Mouse (Mus musculus): ENCODE results near the gene Odf4. TPM values are rescaled to one million over a fixed set of nuclear protein-coding genes. Genes with fewer than 3 reads are reported as not detected.

Odf4 gene
- polyA plus RNA-seq, 1 experiment from 2014 or later = not detected

DNA sequence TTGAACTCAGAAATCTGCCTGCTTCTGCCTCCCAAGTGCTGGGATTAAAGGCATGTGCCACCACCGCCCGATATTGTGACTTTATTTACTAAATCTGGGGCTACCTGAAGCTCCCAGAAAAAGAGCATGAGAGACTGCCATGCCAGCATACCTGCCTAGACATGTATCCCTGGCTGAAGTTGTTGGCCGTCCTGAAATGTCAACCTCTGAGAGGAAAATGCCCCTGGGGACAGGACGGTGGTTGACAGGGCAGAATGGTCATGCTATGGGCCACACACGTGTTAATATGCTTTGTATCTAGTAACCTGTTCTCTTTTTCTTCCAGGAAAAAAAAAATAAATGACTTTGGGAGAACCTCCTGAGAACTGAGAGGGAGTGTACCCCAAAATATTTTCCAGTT, 40.8 kb downstream of the Odf4 start:
- no peak overlapping the region for H3K9ac ChIP-seq (ENCODE audit: low read length)
- H3K36me3 ChIP-seq (ENCODE audit: control insufficient read depth, insufficient read depth, low read length) = no peaks in the 10 kb centered on the region
- H3K27ac ChIP-seq (ENCODE audit: low read depth, low read length) = no peak overlapping the region
- H3K4me2 ChIP-seq (ENCODE audit: low read depth, low read length, severe bottlenecking) = no peak overlapping the region
- H3K27me3 ChIP-seq (ENCODE audit: control insufficient read depth, insufficient read depth, low read length) = no peaks in the 10 kb centered on the region
- no peak for DNase-seq (ENCODE audit: low spot score)
- ATAC-seq (replicated peaks; ENCODE audit: low FRiP score) = no peak
- no peaks in the 10 kb centered on the region for H3K4me1 ChIP-seq (replicated peaks; ENCODE audit: control insufficient read depth, insufficient read depth, low read length)
- no peaks in the 10 kb centered on the region for H3K9me3 ChIP-seq (ENCODE audit: control insufficient read depth, low read length)
- WGBS = 80% methylated on average over 5 of the region's 5 CpGs
- H3K4me3 ChIP-seq (ENCODE audit: low read depth, low read length) = no peak overlapping the region

- no peaks in the 10 kb centered on the region for H3K36me3 ChIP-seq (ENCODE audit: control insufficient read depth, insufficient read depth, low read length)
- ATAC-seq (replicated peaks; ENCODE audit: low FRiP score) (no peak), DNase-seq (ENCODE audit: low spot score) (no peak)
- H3K4me1 ChIP-seq (replicated peaks; ENCODE audit: control insufficient read depth, insufficient read depth, low read length) = no peaks in the 10 kb centered on the region
- 83% methylated on average over 5 of the region's 5 CpGs for WGBS
- H3K27me3 ChIP-seq (ENCODE audit: control insufficient read depth, insufficient read depth, low read length) = no peaks in the 10 kb centered on the region
- no peak overlapping the region for H3K9ac ChIP-seq (ENCODE audit: low read length)
- no peak overlapping the region for H3K4me2 ChIP-seq (ENCODE audit: low read depth, low read length, severe bottlenecking)
- H3K4me3 ChIP-seq (ENCODE audit: low read depth, low read length) = no peak overlapping the region
- H3K27ac ChIP-seq (ENCODE audit: low read depth, low read length) = no peak overlapping the region
- H3K9me3 ChIP-seq (ENCODE audit: control insufficient read depth, low read length) = no peaks in the 10 kb centered on the region
These were observed 42.5 kb downstream of the Odf4 start for GRCm38 (mm10) chr11:68884368-68884767.

DNA sequence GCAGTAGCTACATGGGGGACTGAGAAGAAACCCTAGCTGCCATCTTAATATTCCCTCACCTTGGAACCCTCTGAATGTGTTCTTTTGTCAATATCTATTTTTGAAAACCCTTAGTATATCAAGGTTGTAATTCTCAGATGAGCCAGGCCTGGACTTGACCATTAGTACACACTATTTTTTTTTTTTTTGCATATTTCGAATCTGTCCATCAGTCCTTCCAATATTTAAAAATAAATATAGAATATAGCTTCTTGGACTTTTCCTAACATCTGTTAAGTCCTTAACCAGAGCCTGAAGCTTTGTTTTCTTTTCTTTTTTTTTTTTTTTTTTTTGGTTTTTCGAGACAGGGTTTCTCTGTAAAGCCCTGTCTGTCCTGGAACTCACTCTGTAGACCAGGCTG, 43.0 kb downstream of the Odf4 start:
- DNase-seq (ENCODE audit: low spot score) (no peak), ATAC-seq (replicated peaks; ENCODE audit: low FRiP score) (no peak)
- no peak overlapping the region for H3K4me3 ChIP-seq (ENCODE audit: low read depth, low read length)
- H3K36me3 ChIP-seq (ENCODE audit: control insufficient read depth, insufficient read depth, low read length) = no peaks in the 10 kb centered on the region
- 62% methylated on average over 2 of the region's 2 CpGs for WGBS
- no peaks in the 10 kb centered on the region for H3K4me1 ChIP-seq (replicated peaks; ENCODE audit: control insufficient read depth, insufficient read depth, low read length)
- H3K4me2 ChIP-seq (ENCODE audit: low read depth, low read length, severe bottlenecking) = no peak overlapping the region
- H3K27me3 ChIP-seq (ENCODE audit: control insufficient read depth, insufficient read depth, low read length) = no peaks in the 10 kb centered on the region
- H3K9ac ChIP-seq (ENCODE audit: low read length) = no peak overlapping the region
- no peaks in the 10 kb centered on the region for H3K9me3 ChIP-seq (ENCODE audit: control insufficient read depth, low read length)
- no peak overlapping the region for H3K27ac ChIP-seq (ENCODE audit: low read depth, low read length)

DNA sequence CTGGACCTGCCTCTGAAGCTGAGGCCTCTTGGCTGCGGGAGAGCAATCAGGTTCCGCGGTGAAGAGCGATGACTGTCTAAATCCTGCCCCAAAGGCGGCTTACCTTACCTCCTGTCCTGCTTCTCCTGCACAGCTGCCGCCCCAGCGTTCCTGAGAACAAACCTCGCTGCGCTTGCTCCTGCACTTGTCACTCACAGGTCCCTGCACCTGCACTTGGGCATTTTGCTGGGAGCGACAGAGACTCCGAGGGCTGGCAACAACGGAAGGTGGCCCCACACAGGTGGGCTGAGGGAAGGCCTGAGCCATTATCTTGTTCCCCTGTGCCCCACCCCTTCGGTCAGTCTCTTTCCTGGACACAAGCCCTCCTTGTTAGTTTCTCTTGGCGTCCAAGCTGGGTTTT, 44.8 kb downstream of the Odf4 start:
- no peaks in the 10 kb centered on the region for H3K27me3 ChIP-seq (ENCODE audit: control insufficient read depth, insufficient read depth, low read length)
- H3K36me3 ChIP-seq (ENCODE audit: control insufficient read depth, insufficient read depth, low read length) = no peaks in the 10 kb centered on the region
- no peaks in the 10 kb centered on the region for H3K9me3 ChIP-seq (ENCODE audit: control insufficient read depth, low read length)
- no peaks in the 10 kb centered on the region for H3K4me1 ChIP-seq (replicated peaks; ENCODE audit: control insufficient read depth, insufficient read depth, low read length)
- DNase-seq (ENCODE audit: low spot score) (no peak), ATAC-seq (replicated peaks; ENCODE audit: low FRiP score) (no peak)
- H3K4me3 ChIP-seq (ENCODE audit: low read depth, low read length) = no peak overlapping the region
- no peak overlapping the region for H3K4me2 ChIP-seq (ENCODE audit: low read depth, low read length, severe bottlenecking)
- no peak overlapping the region for H3K9ac ChIP-seq (ENCODE audit: low read length)
- no peak overlapping the region for H3K27ac ChIP-seq (ENCODE audit: low read depth, low read length)
- WGBS = 19% methylated on average over 14 of the region's 14 CpGs

- H3K27me3 ChIP-seq (ENCODE audit: control insufficient read depth, insufficient read depth, low read length) = no peaks in the 10 kb centered on the region
- no peak overlapping the region for H3K4me2 ChIP-seq (ENCODE audit: low read depth, low read length, severe bottlenecking)
- no peaks in the 10 kb centered on the region for H3K4me1 ChIP-seq (replicated peaks; ENCODE audit: control insufficient read depth, insufficient read depth, low read length)
- 91% methylated on average over 5 of the region's 5 CpGs for WGBS
- no peaks in the 10 kb centered on the region for H3K36me3 ChIP-seq (ENCODE audit: control insufficient read depth, insufficient read depth, low read length)
- H3K4me3 ChIP-seq (ENCODE audit: low read depth, low read length) = no peak overlapping the region
- H3K9me3 ChIP-seq (ENCODE audit: control insufficient read depth, low read length) = no peaks in the 10 kb centered on the region
- no peak overlapping the region for H3K9ac ChIP-seq (ENCODE audit: low read length)
- DNase-seq (ENCODE audit: low spot score) (no peak), ATAC-seq (replicated peaks; ENCODE audit: low FRiP score) (no peak)
- no peak overlapping the region for H3K27ac ChIP-seq (ENCODE audit: low read depth, low read length)
These were observed 48.1 kb downstream of the Odf4 start for GRCm38 (mm10) chr11:68878811-68879210.

- no peak for ATAC-seq (replicated peaks; ENCODE audit: low FRiP score)
- Histone ChIP-seq H3K4me1 (replicated peaks; ENCODE audit: control insufficient read depth, insufficient read depth, low read length) (no peaks in the 10 kb centered on the region), H3K9me3 (ENCODE audit: control insufficient read depth, low read length) (no peaks in the 10 kb centered on the region), H3K27ac (ENCODE audit: low read depth, low read length) (no peak overlapping the region), H3K9ac (ENCODE audit: low read length) (no peak overlapping the region), H3K4me2 (ENCODE audit: low read depth, low read length, severe bottlenecking) (no peak overlapping the region), H3K27me3 (ENCODE audit: control insufficient read depth, insufficient read depth, low read length) (no peaks in the 10 kb centered on the region), H3K4me3 (ENCODE audit: low read depth, low read length) (no peak overlapping the region), H3K36me3 (ENCODE audit: control insufficient read depth, insufficient read depth, low read length) (no peaks in the 10 kb centered on the region)
- DNase-seq (ENCODE audit: low spot score) = peak; percentile 75
- 0% methylated on average over 2 of the region's 2 CpGs for WGBS
These were observed 52.0 kb downstream of the Odf4 start for GRCm38 (mm10) chr11:68874841-68875240.

Other genes with a start within 250 kb of the Odf4 start
- 163 and 165 TPM in 2 replicates for gene Myh10, start 235.5 kb downstream of the Odf4 start, polyA plus RNA-seq (2014; fragmentation: Nextera tagmentation; extraction: Ambion mirVana)
- gene Ndel1, start 55.2 kb downstream of the Odf4 start, polyA plus RNA-seq (2014; fragmentation: Nextera tagmentation; extraction: Ambion mirVana) = 46.9 and 51.2 TPM in 2 replicates
- gene Rnf222, start 38.5 kb downstream of the Odf4 start, polyA plus RNA-seq (2014; fragmentation: Nextera tagmentation; extraction: Ambion mirVana) = not detected in 2 replicates
- 825 and 852 TPM in 2 replicates for gene Rpl26, start 25.5 kb downstream of the Odf4 start, polyA plus RNA-seq (2014; fragmentation: Nextera tagmentation; extraction: Ambion mirVana)
- 5.2 and 6.1 TPM in 2 replicates for gene Arhgef15, start 30.4 kb upstream of the Odf4 start, polyA plus RNA-seq (2014; fragmentation: Nextera tagmentation; extraction: Ambion mirVana)
- gene Slc25a35, start 41.0 kb upstream of the Odf4 start, polyA plus RNA-seq (2014; fragmentation: Nextera tagmentation; extraction: Ambion mirVana) = 1.6 and 2.4 TPM in 2 replicates
- gene Rangrf, start 48.1 kb upstream of the Odf4 start, polyA plus RNA-seq (2014; fragmentation: Nextera tagmentation; extraction: Ambion mirVana) = 64.8 and 67.8 TPM in 2 replicates
- 48.2 and 55.8 TPM in 2 replicates for gene Pfas, start 81.4 kb upstream of the Odf4 start, polyA plus RNA-seq (2014; fragmentation: Nextera tagmentation; extraction: Ambion mirVana)
- 94.0 and 95.7 TPM in 2 replicates for gene Ctc1, start 88.8 kb upstream of the Odf4 start, polyA plus RNA-seq (2014; fragmentation: Nextera tagmentation; extraction: Ambion mirVana)
- 199 and 209 TPM in 2 replicates for gene Aurkb, start 118.6 kb upstream of the Odf4 start, polyA plus RNA-seq (2014; fragmentation: Nextera tagmentation; extraction: Ambion mirVana)
- gene Borcs6, start 132.6 kb upstream of the Odf4 start, polyA plus RNA-seq (2014; fragmentation: Nextera tagmentation; extraction: Ambion mirVana) = 7.9 and 9.2 TPM in 2 replicates
- 60.3 and 60.6 TPM in 2 replicates for gene Tmem107, start 143.7 kb upstream of the Odf4 start, polyA plus RNA-seq (2014; fragmentation: Nextera tagmentation; extraction: Ambion mirVana)
- 95.9 and 98.4 TPM in 2 replicates for gene Vamp2, start 161.4 kb upstream of the Odf4 start, polyA plus RNA-seq (2014; fragmentation: Nextera tagmentation; extraction: Ambion mirVana)
- gene Per1, start 168.1 kb upstream of the Odf4 start, polyA plus RNA-seq (2014; fragmentation: Nextera tagmentation; extraction: Ambion mirVana) = 8.2 and 10.0 TPM in 2 replicates
- gene Hes7, start 193.3 kb upstream of the Odf4 start, polyA plus RNA-seq (2014; fragmentation: Nextera tagmentation; extraction: Ambion mirVana) = 0.11 and 0.24 TPM in 2 replicates
- 0.39 TPM in 1 of 2 replicates, not detected in the other for gene 9130213A22Rik, start 195.5 kb upstream of the Odf4 start, polyA plus RNA-seq (2014; fragmentation: Nextera tagmentation; extraction: Ambion mirVana)
- not detected in 2 replicates for gene Aloxe3, start 198.8 kb upstream of the Odf4 start, polyA plus RNA-seq (2014; fragmentation: Nextera tagmentation; extraction: Ambion mirVana)
- 0.08 TPM in 1 of 2 replicates, not detected in the other for gene Alox12b, start 229.9 kb upstream of the Odf4 start, polyA plus RNA-seq (2014; fragmentation: Nextera tagmentation; extraction: Ambion mirVana)